9 mouse cellular contexts compared by ENCODE assay signal in genomic region chr11:59219064-59219463, GRCm38 (mm10). TPM values are rescaled to one million over a fixed set of nuclear protein-coding genes. Genes with fewer than 3 reads are reported as not detected.
A peak's percentile ranks its signal among the peaks of the same experiment; 100 is the strongest.
DNase-seq lines count a peak whose midpoint lies in the region; ATAC-seq and TF ChIP-seq lines count a peak whose summit lies in the region.
"Had no signal": no experiment of that assay in that cellular context is flagged by ENCODE, and none has a peak within 500 bp of the region (broad histone marks: within the 10 kb centered on the region; RNA-seq: fewer than 3 reads in every experiment).

No protein-coding gene starts in this region.

- peak; percentile 50 for DNase-seq in hindbrain, embryonic 11.5 days (ENCODE audit: low spot score)
- DNase-seq in lung, postnatal 36 days, result peak; percentile 64
- DNase-seq in gastrocnemius, postnatal 25 days, result no peak
- DNase-seq in layer of hippocampus, adult 9-10 months (ENCODE audit: low spot score), result no peak
- DNase-seq in ovary, postnatal 14 days (ENCODE audit: low spot score), result no peak
- DNase-seq: liver, embryonic 13.5 days had no signal

- TF ChIP-seq POLR2A in ES-Bruce4 (IDR thresholded peaks at IDR 0.05; ENCODE audit: insufficient read depth, low read length), result no peak

- H3K9me3 ChIP-seq in hindbrain, embryonic 11.5 days (ENCODE audit: control insufficient read depth, low read length), result no peaks in the 10 kb centered on the region
- H3K9me3 ChIP-seq in hindbrain, embryonic 13.5 days, result no peaks in the 10 kb centered on the region
- no peaks in the 10 kb centered on the region for H3K9me3 ChIP-seq in ES-Bruce4 (replicated peaks; ENCODE audit: control insufficient read depth, insufficient read depth, low read length, poor library complexity, severe bottlenecking)
- H3K9me3 ChIP-seq in embryonic facial prominence, embryonic 13.5 days, result no peaks in the 10 kb centered on the region
- H3K9me3 ChIP-seq: liver, embryonic 13.5 days had no signal

- H3K4me2 ChIP-seq in hindbrain, embryonic 11.5 days (replicated peaks; ENCODE audit: low read depth, low read length), result no peak overlapping the region
- no peak overlapping the region for H3K4me2 ChIP-seq in hindbrain, embryonic 13.5 days
- 0 out of 2 replicates have a peak overlapping the region, but pooled peaks have one; percentile 26 for H3K4me2 ChIP-seq in embryonic facial prominence, embryonic 13.5 days
- H3K4me2 ChIP-seq: liver, embryonic 13.5 days had no signal

- no peaks in the 10 kb centered on the region for H3K4me1 ChIP-seq in hindbrain, embryonic 11.5 days (replicated peaks; ENCODE audit: control insufficient read depth, insufficient read depth, low read length)
- peaks cover 29% of the 10 kb centered on the region for H3K4me1 ChIP-seq in hindbrain, embryonic 13.5 days (replicated peaks)
- no peaks in the 10 kb centered on the region for H3K4me1 ChIP-seq in ES-Bruce4 (ENCODE audit: control insufficient read depth, insufficient read depth, low read length)
- H3K4me1 ChIP-seq in embryonic facial prominence, embryonic 13.5 days, result peaks cover 51% of the 10 kb centered on the region

- no peak overlapping the region for H3K4me3 ChIP-seq in hindbrain, embryonic 11.5 days (ENCODE audit: low read depth, low read length)
- H3K4me3 ChIP-seq in hindbrain, embryonic 13.5 days, result no peak overlapping the region
- H3K4me3 ChIP-seq in ES-Bruce4 (ENCODE audit: low read depth, low read length), result no peak overlapping the region
- H3K4me3 ChIP-seq in embryonic facial prominence, embryonic 13.5 days, result no peak overlapping the region
- H3K4me3 ChIP-seq: liver, embryonic 13.5 days had no signal

- H3K27me3 ChIP-seq in hindbrain, embryonic 11.5 days (ENCODE audit: control insufficient read depth, insufficient read depth, low read length), result no peaks in the 10 kb centered on the region
- H3K27me3 ChIP-seq in hindbrain, embryonic 13.5 days, result no peaks in the 10 kb centered on the region
- H3K27me3 ChIP-seq in ES-Bruce4 (ENCODE audit: control insufficient read depth, insufficient read depth, low read length, poor library complexity, severe bottlenecking), result no peaks in the 10 kb centered on the region
- H3K27me3 ChIP-seq in embryonic facial prominence, embryonic 13.5 days, result no peaks in the 10 kb centered on the region
- H3K27me3 ChIP-seq: liver, embryonic 13.5 days had no signal

- no peak overlapping the region for H3K27ac ChIP-seq in hindbrain, embryonic 11.5 days (ENCODE audit: low read depth, low read length)
- H3K27ac ChIP-seq in hindbrain, embryonic 13.5 days, result no peak overlapping the region
- H3K27ac ChIP-seq in ES-Bruce4 (ENCODE audit: insufficient read depth, low read length), result peak overlapping the region; percentile 84
- peak overlapping the region; percentile 53; the same call in 1 of the 2 replicates for H3K27ac ChIP-seq in embryonic facial prominence, embryonic 13.5 days
- H3K27ac ChIP-seq: liver, embryonic 13.5 days had no signal

- ATAC-seq in hindbrain, embryonic 11.5 days (ENCODE audit: low FRiP score), result no peak
- no peak for ATAC-seq in hindbrain, embryonic 13.5 days (ENCODE audit: low FRiP score)
- no peak for ATAC-seq in embryonic facial prominence, embryonic 13.5 days (ENCODE audit: insufficient number of reproducible peaks, insufficient read depth, low FRiP score, low TSS enrichment, low read depth)

- no peak overlapping the region for H3K9ac ChIP-seq in hindbrain, embryonic 11.5 days (ENCODE audit: low read depth, low read length)
- H3K9ac ChIP-seq in hindbrain, embryonic 13.5 days, result no peak overlapping the region
- H3K9ac ChIP-seq in ES-Bruce4 (ENCODE audit: low read depth, poor library complexity, severe bottlenecking), result 0 out of 2 replicates have a peak overlapping the region, but pooled peaks have one; percentile 19
- no peak overlapping the region for H3K9ac ChIP-seq in embryonic facial prominence, embryonic 13.5 days
- H3K9ac ChIP-seq: liver, embryonic 13.5 days had no signal

- no peak for TF ChIP-seq EP300 in ES-Bruce4 (IDR thresholded peaks at IDR 0.05; ENCODE audit: insufficient read depth, low read depth, low read length)

- H3K36me3 ChIP-seq in hindbrain, embryonic 11.5 days (ENCODE audit: control insufficient read depth, insufficient read depth, low read length), result 0 out of 2 replicates have a peak, but pooled peaks cover 5% of the 10 kb centered on the region
- peaks cover 12% of the 10 kb centered on the region for H3K36me3 ChIP-seq in hindbrain, embryonic 13.5 days
- peaks cover 28% of the 10 kb centered on the region for H3K36me3 ChIP-seq in ES-Bruce4 (ENCODE audit: control insufficient read depth, insufficient read depth, low read length, poor library complexity, severe bottlenecking)
- H3K36me3 ChIP-seq in embryonic facial prominence, embryonic 13.5 days, result peaks cover 51% of the 10 kb centered on the region

- TF ChIP-seq CTCF in ES-Bruce4 (IDR thresholded peaks at IDR 0.05; ENCODE audit: low read depth, low read length), result peak; percentile 49

RNA-seq across cellular contexts. Expression of gene Arf1, which starts 9.0 kb away (rescaled TPM):
- 610 and 623 TPM in 2 replicates for polyA plus RNA-seq in hindbrain, embryonic 11.5 days (2014; fragmentation: Nextera tagmentation; extraction: Ambion mirVana)
- 622 and 633 TPM in 2 replicates for polyA plus RNA-seq in hindbrain, embryonic 13.5 days (2015; fragmentation: Nextera tagmentation; extraction: Ambion mirVana)
- polyA plus RNA-seq in ES-Bruce4 (2011; ENCODE audit: insufficient read depth, insufficient read length, low read depth, missing spikeins), result 375 and 376 TPM in 2 replicates
- polyA plus RNA-seq in embryonic facial prominence, embryonic 13.5 days (2015; fragmentation: Nextera tagmentation; extraction: Ambion mirVana), result 693 and 702 TPM in 2 replicates
- 100 to 1,000 TPM; 193 to 199 TPM for total RNA-seq in gastrocnemius, postnatal 25 days (2021)

RNA-seq across cellular contexts. Expression of gene 2310033P09Rik, which starts 10.9 kb away (rescaled TPM):
- 33.4 and 40.9 TPM in 2 replicates for polyA plus RNA-seq in hindbrain, embryonic 11.5 days (2014; fragmentation: Nextera tagmentation; extraction: Ambion mirVana)
- 30.0 and 32.9 TPM in 2 replicates for polyA plus RNA-seq in hindbrain, embryonic 13.5 days (2015; fragmentation: Nextera tagmentation; extraction: Ambion mirVana)
- polyA plus RNA-seq in ES-Bruce4 (2011; ENCODE audit: insufficient read depth, insufficient read length, low read depth, missing spikeins), result 14.3 and 15.3 TPM in 2 replicates
- 36.8 and 45.5 TPM in 2 replicates for polyA plus RNA-seq in embryonic facial prominence, embryonic 13.5 days (2015; fragmentation: Nextera tagmentation; extraction: Ambion mirVana)
- total RNA-seq in gastrocnemius, postnatal 25 days (2021), result 1 to 10 TPM; 2.8 to 3.3 TPM

RNA-seq across cellular contexts. Expression of gene Mrpl55, which starts 16.8 kb away (rescaled TPM):
- polyA plus RNA-seq in hindbrain, embryonic 11.5 days (2014; fragmentation: Nextera tagmentation; extraction: Ambion mirVana), result 87.4 and 96.7 TPM in 2 replicates
- 92.9 and 96.8 TPM in 2 replicates for polyA plus RNA-seq in hindbrain, embryonic 13.5 days (2015; fragmentation: Nextera tagmentation; extraction: Ambion mirVana)
- polyA plus RNA-seq in ES-Bruce4 (2011; ENCODE audit: insufficient read depth, insufficient read length, low read depth, missing spikeins), result 41.7 and 48.2 TPM in 2 replicates
- polyA plus RNA-seq in embryonic facial prominence, embryonic 13.5 days (2015; fragmentation: Nextera tagmentation; extraction: Ambion mirVana), result 90.7 and 97.1 TPM in 2 replicates
- 10 to 100 TPM; 47.8 to 48.4 TPM for total RNA-seq in gastrocnemius, postnatal 25 days (2021)

RNA-seq across cellular contexts. Expression of gene Guk1, which starts 27.1 kb away (rescaled TPM):
- polyA plus RNA-seq in hindbrain, embryonic 11.5 days (2014; fragmentation: Nextera tagmentation; extraction: Ambion mirVana), result 105 and 107 TPM in 2 replicates
- polyA plus RNA-seq in hindbrain, embryonic 13.5 days (2015; fragmentation: Nextera tagmentation; extraction: Ambion mirVana), result 177 and 182 TPM in 2 replicates
- 54.0 and 54.9 TPM in 2 replicates for polyA plus RNA-seq in ES-Bruce4 (2011; ENCODE audit: insufficient read depth, insufficient read length, low read depth, missing spikeins)
- polyA plus RNA-seq in embryonic facial prominence, embryonic 13.5 days (2015; fragmentation: Nextera tagmentation; extraction: Ambion mirVana), result 124 and 142 TPM in 2 replicates
- 10 to 100 TPM; 18.7 to 24.5 TPM for total RNA-seq in gastrocnemius, postnatal 25 days (2021)

RNA-seq across cellular contexts. Expression of gene Gjc2, which starts 36.1 kb away (rescaled TPM):
- not detected in 2 replicates for polyA plus RNA-seq in hindbrain, embryonic 11.5 days (2014; fragmentation: Nextera tagmentation; extraction: Ambion mirVana)
- polyA plus RNA-seq in hindbrain, embryonic 13.5 days (2015; fragmentation: Nextera tagmentation; extraction: Ambion mirVana), result 0.14 and 0.17 TPM in 2 replicates
- not detected in 2 replicates for polyA plus RNA-seq in ES-Bruce4 (2011; ENCODE audit: insufficient read depth, insufficient read length, low read depth, missing spikeins)
- 0.21 and 0.28 TPM in 2 replicates for polyA plus RNA-seq in embryonic facial prominence, embryonic 13.5 days (2015; fragmentation: Nextera tagmentation; extraction: Ambion mirVana)
- under 1 TPM; 0.33 to 0.48 TPM for total RNA-seq in gastrocnemius, postnatal 25 days (2021)

Comparison
In these comparisons a context has a peak if more than half of its experiments do, and no peak if none do; other contexts are left out.
1. DNase-seq: peak in hindbrain, embryonic 11.5 days (single experiment) and lung, postnatal 36 days (single experiment); none in gastrocnemius, postnatal 25 days (single experiment), layer of hippocampus, adult 9-10 months (single experiment) and ovary, postnatal 14 days (single experiment).
2. H3K27ac ChIP-seq: peak in ES-Bruce4 (single experiment) and embryonic facial prominence, embryonic 13.5 days (single experiment); none in hindbrain, embryonic 11.5 days (single experiment) and hindbrain, embryonic 13.5 days (single experiment).